Mouse (Mus musculus) MEL (cell line): ENCODE data around the gene Gm11563. TPM values are rescaled to one million over a fixed set of nuclear protein-coding genes. Genes with fewer than 3 reads are reported as not detected.
"Not testable (repeated sequence)": the region's sequence is repeated elsewhere in the genome, so short reads cannot be mapped to it uniquely, and the experiment has no call there.

Source experiments
- DNase-seq: peaks from one replicate; pipeline ENCODE4 v3.0.0; 2011; ENCODE audit warnings: low read depth, low spot score
- H3K27ac ChIP-seq: 2 replicates; pipeline ENCODE4 v1.5.1; 2012; ENCODE audit warnings: low read depth, mild to moderate bottlenecking, control low read depth, low read length, moderate library complexity; ENCODE audit not compliant: control insufficient read depth
- H3K27me3 ChIP-seq, 2 experiments: fragments of 150-350 bp in 1 of 2; sonication (generic) in 1 of 2; 2 replicates each; pipeline ENCODE4 v1.6.1; 2012; ENCODE audit warnings: low read length in 2 of 2, mild to moderate bottlenecking in 2 of 2, improper control_type of control experiment in 1 of 2, moderate library complexity in 1 of 2; ENCODE audit not compliant: insufficient read depth in 2 of 2, control insufficient read depth in 1 of 2
- H3K36me3 ChIP-seq, 2 experiments: 2 replicates each; pipeline ENCODE4 v1.6.1; 2012 to 2014; ENCODE audit warnings: low read length in 2 of 2, improper control_type of control experiment in 1 of 2, inconsistent platforms in 1 of 2, mild to moderate bottlenecking in 1 of 2; ENCODE audit not compliant: insufficient read depth in 2 of 2, control insufficient read depth in 1 of 2
- H3K4me1 ChIP-seq, 2 experiments: fragments of 150-350 bp in 1 of 2; sonication (generic) in 1 of 2; 2 replicates each; pipeline ENCODE4 v1.6.1; 2012; ENCODE audit warnings: low read length in 2 of 2, improper control_type of control experiment in 1 of 2, mild to moderate bottlenecking in 1 of 2; ENCODE audit not compliant: insufficient read depth in 2 of 2, control insufficient read depth in 1 of 2
- H3K4me3 ChIP-seq, 2 experiments: fragments of 150-350 bp in 1 of 2; sonication (generic) in 1 of 2; 2 replicates each; pipeline ENCODE4 v1.5.1; 2012; ENCODE audit warnings: low read depth in 2 of 2, low read length in 2 of 2, mild to moderate bottlenecking in 2 of 2, moderate library complexity in 2 of 2, control low read depth in 1 of 2, improper control_type of control experiment in 1 of 2; ENCODE audit not compliant: control insufficient read depth in 1 of 2, insufficient read depth in 1 of 2
- H3K79me2 ChIP-seq: 2 replicates; pipeline ENCODE4 v1.6.1; 2012; ENCODE audit warnings: mild to moderate bottlenecking, low read length, moderate library complexity; ENCODE audit not compliant: control insufficient read depth, poor library complexity, insufficient read depth
- H3K9ac ChIP-seq: 2 replicates; pipeline ENCODE4 v1.6.1; 2012; ENCODE audit warnings: low read depth, mild to moderate bottlenecking, control low read depth, low read length, moderate library complexity; ENCODE audit not compliant: control insufficient read depth, poor library complexity, severe bottlenecking
- H3K9me3 ChIP-seq: fragments of 150-350 bp; sonication (generic); replicated peaks from 2 replicates; pipeline ENCODE4 v1.6.1; 2012; ENCODE audit warnings: mild to moderate bottlenecking, low read length, improper control_type of control experiment, moderate library complexity; ENCODE audit not compliant: insufficient read depth
- BHLHE40 ChIP-seq: IDR thresholded peaks from 2 replicates; pipeline ENCODE4 v1.6.1; 2012; ENCODE audit warnings: low read depth, mild to moderate bottlenecking, inconsistent platforms, low read length, improper control_type of control experiment, borderline replicate concordance
- CHD2 ChIP-seq: IDR thresholded peaks from 2 replicates; pipeline ENCODE4 v1.6.1; 2011; ENCODE audit warnings: low read length, improper control_type of control experiment
- ELF1 ChIP-seq: IDR thresholded peaks from 2 replicates; pipeline ENCODE4 v1.6.1; 2014; ENCODE audit warnings: low read depth, mild to moderate bottlenecking, inconsistent platforms, low read length, improper control_type of control experiment, moderate library complexity
- EP300 ChIP-seq, 2 experiments: IDR thresholded peaks; 2 replicates each; pipeline ENCODE4 v1.6.1; 2011; ENCODE audit warnings: improper control_type of control experiment in 2 of 2, low read length in 2 of 2, low read depth in 1 of 2, mild to moderate bottlenecking in 1 of 2
- HCFC1 ChIP-seq: IDR thresholded peaks from 2 replicates; pipeline ENCODE4 v1.6.1; 2012; ENCODE audit warnings: low read depth, mild to moderate bottlenecking, inconsistent platforms, low read length, improper control_type of control experiment, moderate library complexity
- KAT2A ChIP-seq: conservative IDR thresholded peaks from 2 replicates; pipeline ENCODE4 v1.6.1; 2012; ENCODE audit warnings: low read depth, low read length, improper control_type of control experiment, inconsistent platforms
- MAX ChIP-seq: IDR thresholded peaks from 2 replicates; pipeline ENCODE4 v1.6.1; 2011; ENCODE audit warnings: low read length, improper control_type of control experiment
- MAZ ChIP-seq: IDR thresholded peaks from 2 replicates; pipeline ENCODE4 v1.6.1; 2012; ENCODE audit warnings: low read depth, mild to moderate bottlenecking, inconsistent platforms, low read length, improper control_type of control experiment
- MEF2A ChIP-seq: IDR thresholded peaks from 2 replicates; pipeline ENCODE4 v1.6.1; 2014; ENCODE audit warnings: low read depth, mild to moderate bottlenecking, inconsistent platforms, low read length, improper control_type of control experiment; ENCODE audit not compliant: poor library complexity, insufficient replicate concordance, severe bottlenecking; ENCODE audit errors: extremely low read depth
- MYC ChIP-seq: IDR thresholded peaks from 2 replicates; pipeline ENCODE4 v1.6.1; 2011; ENCODE audit warnings: low read depth, mild to moderate bottlenecking, low read length, improper control_type of control experiment, moderate library complexity
- NRF1 ChIP-seq: IDR thresholded peaks from 2 replicates; pipeline ENCODE4 v1.6.1; 2014; ENCODE audit warnings: low read depth, mild to moderate bottlenecking, inconsistent platforms, low read length, improper control_type of control experiment, moderate library complexity; ENCODE audit not compliant: poor library complexity, insufficient read depth, severe bottlenecking
- POLR2A ChIP-seq, 2 experiments: IDR thresholded peaks; 2 replicates each; pipeline ENCODE4 v1.6.1; 2011 to 2012; ENCODE audit warnings: low read length in 2 of 2, mild to moderate bottlenecking in 2 of 2, control low read depth in 1 of 2, improper control_type of control experiment in 1 of 2, low read depth in 1 of 2, moderate library complexity in 1 of 2; ENCODE audit not compliant: control insufficient read depth in 1 of 2, insufficient read depth in 1 of 2, poor library complexity in 1 of 2
- POLR2AphosphoS2 ChIP-seq: IDR thresholded peaks from 2 replicates; pipeline ENCODE4 v1.6.1; 2011; ENCODE audit warnings: low read length, improper control_type of control experiment
- SIN3A ChIP-seq: IDR thresholded peaks from 2 replicates; pipeline ENCODE4 v1.6.1; 2012; ENCODE audit warnings: low read length, improper control_type of control experiment, inconsistent platforms
- TAL1 ChIP-seq: IDR thresholded peaks from 2 replicates; pipeline ENCODE4 v1.6.1; 2012; ENCODE audit warnings: mild to moderate bottlenecking, inconsistent platforms, low read length, moderate library complexity, mixed read lengths
- TBP ChIP-seq: IDR thresholded peaks from 2 replicates; pipeline ENCODE4 v1.8.0; 2011; ENCODE audit warnings: low read depth, low read length, improper control_type of control experiment
- TCF12 ChIP-seq: IDR thresholded peaks from 2 replicates; pipeline ENCODE4 v1.6.1; 2014; ENCODE audit warnings: low read depth, mild to moderate bottlenecking, inconsistent platforms, low read length, improper control_type of control experiment, moderate library complexity
- USF2 ChIP-seq, 2 experiments: IDR thresholded peaks; 2 replicates each; pipeline ENCODE4 v1.6.1; 2011 to 2012; ENCODE audit warnings: improper control_type of control experiment in 2 of 2, low read length in 2 of 2, borderline replicate concordance in 1 of 2, inconsistent platforms in 1 of 2, low read depth in 1 of 2, mild to moderate bottlenecking in 1 of 2; ENCODE audit not compliant: insufficient read depth in 1 of 2
- ZC3H11A ChIP-seq: IDR thresholded peaks from 2 replicates; pipeline ENCODE4 v1.6.1; 2012; ENCODE audit warnings: low read depth, mild to moderate bottlenecking, inconsistent platforms, low read length, improper control_type of control experiment
- ZKSCAN1 ChIP-seq: IDR thresholded peaks from 2 replicates; pipeline ENCODE4 v1.6.1; 2012; ENCODE audit warnings: low read depth, mild to moderate bottlenecking, inconsistent platforms, low read length, improper control_type of control experiment, moderate library complexity
- polyA plus RNA-seq, 2 experiments: library from polyadenylated mRNA; stranded (reverse) in 1 of 2; unstranded in 1 of 2; fragments of >175 nt in 1 of 2; fragments of >200 nt in 1 of 2; gene quantifications; 2 replicates each; pipeline versions ENCODE4 v1.2.1 to v1.2.4; 2012; ENCODE audit warnings: low replicate concordance in 2 of 2, low read depth in 1 of 2; ENCODE audit not compliant: insufficient read length in 2 of 2, insufficient read depth in 1 of 2, missing spikeins in 1 of 2
- total RNA-seq: library from RNA; depleted of rRNA; stranded (reverse); fragments of 300-350 nt; gene quantifications from 2 replicates; pipeline ENCODE4 v1.2.3, GENCODE M21; 2012

Gm11563 gene
- total and polyA plus RNA-seq, 3 experiments: not detected

GRCm38 (mm10) chr11:99650136-99650535 is 8.6 kb downstream of the Gm11563 start, which contains the start of gene Gm11555:
TSS of gene Gm11555 (minus strand) at chr11:99650236.
- Histone ChIP-seq H3K9ac (no peak within 1 kb of the TSS), H3K4me3 (no peak within 1 kb of the TSS), H3K4me1 (no peaks in the 10 kb centered on the region), H3K79me2 (no peaks in the 10 kb centered on the region), H3K27me3 (no peaks in the 10 kb centered on the region), H3K36me3 (no peaks in the 10 kb centered on the region), H3K9me3 (no peaks in the 10 kb centered on the region), H3K27ac (no peak within 1 kb of the TSS)
- TF ChIP-seq BHLHE40: no peak
- no peak for TF ChIP-seq CHD2
- no peak for DNase-seq

DNA sequence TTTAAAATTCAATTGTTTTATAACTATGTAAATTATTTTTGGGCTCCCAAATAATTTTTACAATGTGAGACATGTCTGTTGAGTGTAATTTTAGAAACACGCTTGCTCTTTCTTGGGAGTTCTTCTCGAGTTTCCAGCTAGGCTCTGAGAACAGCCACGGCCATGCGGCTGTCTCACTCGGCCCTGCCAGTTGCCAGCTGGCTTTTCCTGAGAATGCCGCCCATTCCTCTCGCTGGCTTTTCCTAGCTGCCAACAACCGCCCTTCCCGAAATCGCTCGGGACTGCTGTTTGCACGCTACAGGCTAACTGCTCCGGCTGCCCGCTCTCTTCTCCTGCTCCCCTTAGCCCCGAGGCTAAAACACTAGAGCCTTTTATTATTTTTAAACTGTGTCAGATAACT is 12.3 kb downstream of the Gm11563 start:
- H3K4me1 ChIP-seq: no peaks in the 10 kb centered on the region
- no peaks in the 10 kb centered on the region for H3K36me3 ChIP-seq
- H3K79me2 ChIP-seq: no peaks in the 10 kb centered on the region
- H3K9ac ChIP-seq: no peak overlapping the region
- no peak overlapping the region for H3K4me3 ChIP-seq
- H3K27me3 ChIP-seq: no peaks in the 10 kb centered on the region
- no peaks in the 10 kb centered on the region; the same call in 1 of the 2 replicates for H3K9me3 ChIP-seq
- H3K27ac ChIP-seq: no peak overlapping the region
- no peak for DNase-seq
- TF ChIP-seq POLR2A (IDR thresholded peaks at IDR 0.05; ENCODE audit: control insufficient read depth in 1 of 2, insufficient read depth in 1 of 2, low read depth in 1 of 2, low read length in 2 of 2, poor library complexity in 1 of 2) (no peak), TCF12 (no peak), HCFC1 (no peak), MYC (no peak), SIN3A (no peak), ELF1 (no peak), TAL1 (no peak), MEF2A (no peak), MAZ (no peak), NRF1 (no peak)

DNA sequence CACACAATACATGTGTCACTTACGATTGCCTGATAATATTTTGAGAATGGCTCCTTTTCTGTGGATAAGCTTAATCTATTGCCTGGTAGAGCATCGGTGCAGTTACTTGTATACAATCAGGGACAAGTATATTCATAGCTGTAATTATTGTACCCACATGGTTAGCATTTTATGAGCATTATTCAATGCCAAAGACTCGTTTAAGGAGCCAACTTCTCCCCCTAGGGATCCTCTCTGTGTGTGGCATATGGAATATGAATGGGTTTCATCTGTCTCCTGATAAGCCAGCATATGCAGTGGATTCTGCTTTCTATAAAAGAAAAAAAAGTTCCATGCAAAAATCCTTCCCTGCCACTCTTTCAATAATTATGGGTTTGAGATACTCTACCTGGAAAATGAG is 14.4 kb downstream of the Gm11563 start:
- no peak overlapping the region for H3K9ac ChIP-seq
- H3K36me3 ChIP-seq: no peaks in the 10 kb centered on the region
- H3K27ac ChIP-seq: no peak overlapping the region
- TF ChIP-seq CHD2: no peak
- no peak for TF ChIP-seq POLR2A (IDR thresholded peaks at IDR 0.05; ENCODE audit: control insufficient read depth in 1 of 2, insufficient read depth in 1 of 2, low read depth in 1 of 2, low read length in 2 of 2, poor library complexity in 1 of 2)
- no peak for TF ChIP-seq ZC3H11A
- TF ChIP-seq SIN3A: no peak
- no peak for TF ChIP-seq MAX
- no peak for TF ChIP-seq POLR2AphosphoS2
- TF ChIP-seq ZKSCAN1: no peak
- no peak for TF ChIP-seq EP300 (IDR thresholded peaks at IDR 0.05; ENCODE audit: low read depth in 1 of 2, low read length in 2 of 2)
- TF ChIP-seq KAT2A: no peak
- TF ChIP-seq TBP: no peak
- no peak for TF ChIP-seq USF2 (IDR thresholded peaks at IDR 0.05; ENCODE audit: borderline replicate concordance in 1 of 2, insufficient read depth in 1 of 2, low read depth in 1 of 2, low read length in 2 of 2)
- TF ChIP-seq MYC: no peak
- H3K9me3 ChIP-seq: no peaks in the 10 kb centered on the region; the same call in 1 of the 2 replicates
- H3K4me3 ChIP-seq: no peak overlapping the region
- no peaks in the 10 kb centered on the region for H3K27me3 ChIP-seq
- H3K4me1 ChIP-seq: no peaks in the 10 kb centered on the region
- no peaks in the 10 kb centered on the region for H3K79me2 ChIP-seq
- DNase-seq: no peak

DNA sequence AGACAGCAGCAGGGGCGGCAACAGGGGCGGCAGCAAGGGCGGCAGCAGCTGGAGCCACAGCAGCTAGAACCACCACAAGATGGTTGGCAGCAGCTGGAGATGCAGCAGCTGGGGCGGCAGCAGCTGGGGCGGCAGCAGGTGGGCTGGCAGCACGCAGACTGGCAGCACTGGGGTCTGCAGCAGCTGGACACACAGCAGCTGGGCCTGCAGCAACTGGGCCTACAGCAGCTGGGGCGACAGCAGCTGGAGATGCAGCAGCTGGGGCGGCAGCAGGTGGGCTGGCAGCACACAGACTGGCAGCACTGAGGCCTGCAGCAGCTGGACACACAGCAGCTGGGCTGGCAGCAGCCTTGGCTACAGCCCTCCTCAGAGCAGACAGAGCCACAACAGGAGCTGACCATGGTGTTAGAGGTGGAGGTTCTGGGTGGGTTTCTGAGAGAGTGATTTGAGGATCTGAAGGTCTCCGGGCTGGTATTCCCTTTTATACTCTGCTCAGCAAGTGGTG is 15.1 kb downstream of the Gm11563 start, which contains the start of gene Krtap4-7:
Gene Krtap4-7, minus strand, starts transcription at position 455 of the 505 bp plus-strand sequence.
- H3K4me1 ChIP-seq, H3K4me3 ChIP-seq, H3K27ac ChIP-seq, H3K27me3 ChIP-seq, H3K79me2 ChIP-seq, H3K9me3 ChIP-seq, DNase-seq, H3K9ac ChIP-seq, H3K36me3 ChIP-seq: not testable (repeated sequence)
